In the genomic region with DNA sequence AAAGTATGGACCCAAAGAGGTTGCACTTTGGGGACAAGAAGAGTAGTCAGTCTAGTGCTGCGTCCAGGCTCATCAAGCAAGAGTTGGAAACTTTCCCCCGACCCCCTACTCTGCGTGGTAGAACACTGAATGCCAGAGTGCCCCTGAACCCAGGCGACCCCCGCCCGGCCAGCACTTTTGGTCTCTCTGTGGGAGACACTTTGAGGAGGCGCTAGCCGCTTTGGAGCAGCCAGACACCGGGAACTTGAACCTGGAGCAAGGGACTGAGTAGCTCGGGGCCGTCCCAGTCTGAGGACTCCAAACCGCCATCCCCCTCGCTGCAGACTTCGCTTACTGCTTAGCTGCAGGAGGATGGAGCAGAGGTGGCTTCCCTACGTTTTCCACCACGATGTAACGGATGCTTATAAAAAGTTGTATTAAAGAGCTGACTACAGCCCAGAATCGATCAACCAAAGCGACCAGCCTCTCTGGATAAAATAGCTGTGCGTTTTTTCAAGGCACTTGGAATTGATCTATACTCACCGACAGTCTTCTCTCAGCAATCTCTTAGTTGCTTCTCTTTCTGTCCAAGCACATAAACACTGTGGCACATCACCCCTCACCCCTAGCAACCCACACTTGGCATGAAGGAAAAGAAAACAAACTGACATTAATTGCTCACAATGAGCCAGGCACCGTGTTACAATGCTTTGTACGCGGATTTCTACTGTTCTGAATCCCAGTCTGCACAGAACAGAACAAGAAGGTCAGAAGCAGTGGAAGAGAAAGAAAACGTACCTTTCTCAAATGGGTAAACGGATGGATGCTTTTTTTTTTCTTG, we compare ENCODE assay signal across 8 mouse cellular contexts. TPM values are rescaled to one million over a fixed set of nuclear protein-coding genes. Genes with fewer than 3 reads are reported as not detected.
A peak's percentile ranks its signal among the peaks of the same experiment; 100 is the strongest.
DNase-seq lines count a peak whose midpoint lies in the region; ATAC-seq and TF ChIP-seq lines count a peak whose summit lies in the region.

No protein-coding gene starts in this region.

- ATAC-seq in lung, embryonic 15.5 days (ENCODE audit: borderline replicate concordance, extremely low read depth, low FRiP score, low TSS enrichment), result no peak
- no peak for ATAC-seq in kidney, postnatal 0 days (replicated peaks; ENCODE audit: low FRiP score, low read depth)
- no peak for ATAC-seq in stomach, embryonic 16.5 days (ENCODE audit: insufficient read depth, low FRiP score)

- no peaks in the 10 kb centered on the region; the same call in 1 of the 2 replicates for H3K27me3 ChIP-seq in lung, embryonic 15.5 days
- no peaks in the 10 kb centered on the region for H3K27me3 ChIP-seq in kidney, postnatal 0 days (ENCODE audit: insufficient read depth, low read length)
- H3K27me3 ChIP-seq in midbrain, embryonic 10.5 days (ENCODE audit: low read depth, poor library complexity, severe bottlenecking), result peaks cover 35% of the 10 kb centered on the region
- H3K27me3 ChIP-seq in stomach, embryonic 16.5 days (ENCODE audit: control insufficient read depth, insufficient read depth, low read length), result no peaks in the 10 kb centered on the region; the same call in 1 of the 2 replicates

- peak overlapping the region; percentile 93 for H3K4me2 ChIP-seq in lung, embryonic 15.5 days
- peak overlapping the region; percentile 94 for H3K4me2 ChIP-seq in kidney, postnatal 0 days (ENCODE audit: low read length)
- peak overlapping the region; percentile 87 for H3K4me2 ChIP-seq in stomach, embryonic 16.5 days (ENCODE audit: low read depth, low read length)

- no peaks in the 10 kb centered on the region for H3K9me3 ChIP-seq in lung, embryonic 15.5 days
- no peaks in the 10 kb centered on the region for H3K9me3 ChIP-seq in kidney, postnatal 0 days (replicated peaks; ENCODE audit: low read length)
- H3K9me3 ChIP-seq in midbrain, embryonic 10.5 days (replicated peaks), result no peaks in the 10 kb centered on the region
- no peaks in the 10 kb centered on the region for H3K9me3 ChIP-seq in stomach, embryonic 16.5 days (replicated peaks; ENCODE audit: control insufficient read depth, low read length)

- 0 out of 2 replicates have a peak overlapping the region, but pooled peaks have one; percentile 15 for H3K27ac ChIP-seq in lung, embryonic 15.5 days
- no peak overlapping the region for H3K27ac ChIP-seq in kidney, postnatal 0 days
- H3K27ac ChIP-seq in midbrain, embryonic 10.5 days (replicated peaks), result peak overlapping the region; percentile 95
- no peak overlapping the region for H3K27ac ChIP-seq in stomach, embryonic 16.5 days (ENCODE audit: low read length)

- H3K4me1 ChIP-seq in lung, embryonic 15.5 days, result peaks cover 19% of the 10 kb centered on the region
- peaks cover 5% of the 10 kb centered on the region; the same call in 1 of the 2 replicates for H3K4me1 ChIP-seq in kidney, postnatal 0 days (replicated peaks; ENCODE audit: insufficient read depth, low read length)
- H3K4me1 ChIP-seq in midbrain, embryonic 10.5 days, result peaks cover 36% of the 10 kb centered on the region
- peaks cover 1% of the 10 kb centered on the region; the same call in 1 of the 2 replicates for H3K4me1 ChIP-seq in stomach, embryonic 16.5 days (ENCODE audit: control insufficient read depth, insufficient read depth, low read length)

- H3K9ac ChIP-seq in lung, embryonic 15.5 days, result peak overlapping the region; percentile 3; the same call in 1 of the 2 replicates
- H3K9ac ChIP-seq in kidney, postnatal 0 days (ENCODE audit: low read depth, low read length), result no peak overlapping the region
- peak overlapping the region; percentile 80 for H3K9ac ChIP-seq in stomach, embryonic 16.5 days (ENCODE audit: low read length)

- peak overlapping the region; percentile 82 for H3K4me3 ChIP-seq in lung, embryonic 15.5 days
- H3K4me3 ChIP-seq in kidney, postnatal 0 days (replicated peaks; ENCODE audit: low read depth, low read length), result peak overlapping the region; percentile 81
- peak overlapping the region; percentile 90 for H3K4me3 ChIP-seq in midbrain, embryonic 10.5 days
- peak overlapping the region; percentile 77 for H3K4me3 ChIP-seq in stomach, embryonic 16.5 days (replicated peaks; ENCODE audit: low read length)

- H3K36me3 ChIP-seq in lung, embryonic 15.5 days, result no peaks in the 10 kb centered on the region
- no peaks in the 10 kb centered on the region for H3K36me3 ChIP-seq in kidney, postnatal 0 days (ENCODE audit: insufficient read depth, low read length)
- no peaks in the 10 kb centered on the region for H3K36me3 ChIP-seq in midbrain, embryonic 10.5 days
- no peaks in the 10 kb centered on the region for H3K36me3 ChIP-seq in stomach, embryonic 16.5 days (ENCODE audit: control insufficient read depth, insufficient read depth, low read length)

- WGBS in lung, embryonic 15.5 days, result 5% methylated on average over 26 of the region's 26 CpGs
- whole genome bisulfite sequencing in kidney, postnatal 0 days, result 8% methylated on average over 26 of the region's 26 CpGs
- WGBS in midbrain, embryonic 10.5 days, result 7% methylated on average over 26 of the region's 26 CpGs
- WGBS in stomach, embryonic 16.5 days, result 7% methylated on average over 26 of the region's 26 CpGs

- DNase-seq in lung, postnatal 14 days, result no peak
- peak; percentile 45 to 47 for DNase-seq in cerebellum, postnatal 14 days
- peak; percentile 6 for DNase-seq in heart, adult 8-10 months (ENCODE audit: low spot score)
- peak; percentile 47 for DNase-seq in kidney, postnatal 0 days (ENCODE audit: low spot score)
- peak; percentile 62 for DNase-seq in midbrain, embryonic 10.5 days (ENCODE audit: low spot score)
- DNase-seq in frontal cortex, postnatal 14 days (ENCODE audit: low spot score in 2 of 2), result no peak

- TF ChIP-seq CTCF in kidney, postnatal 0 days (IDR thresholded peaks at IDR 0.05; ENCODE audit: low read depth), result no peak

RNA-seq across cellular contexts. Expression of gene Auts2, which starts 1.2 kb away (rescaled TPM):
- 16.2 and 17.0 TPM in 2 replicates for polyA plus RNA-seq in lung, embryonic 15.5 days (2015; fragmentation: Nextera tagmentation; extraction: Ambion mirVana)
- 10 to 100 TPM; 23.5 to 31.8 (median 27.0) TPM for total RNA-seq in heart, adult 8-10 months (2022)
- polyA plus RNA-seq in kidney, postnatal 0 days (2015; fragmentation: Nextera tagmentation; extraction: Ambion mirVana), result 7.5 and 8.6 TPM in 2 replicates
- 32.3 and 45.0 TPM in 2 replicates for polyA plus RNA-seq in midbrain, embryonic 10.5 days (2016; fragmentation: Nextera tagmentation; extraction: Ambion mirVana)
- polyA plus RNA-seq in stomach, embryonic 16.5 days (2015; fragmentation: Nextera tagmentation; extraction: Ambion mirVana), result 17.4 and 20.1 TPM in 2 replicates

Comparison
In these comparisons a context has a peak if more than half of its experiments do, and no peak if none do; other contexts are left out.
1. H3K27ac ChIP-seq: peak in lung, embryonic 15.5 days (single experiment) and midbrain, embryonic 10.5 days (single experiment); none in kidney, postnatal 0 days (single experiment) and stomach, embryonic 16.5 days (single experiment).
2. DNase-seq: peak in cerebellum, postnatal 14 days (2 of 2), heart, adult 8-10 months (single experiment), kidney, postnatal 0 days (single experiment) and midbrain, embryonic 10.5 days (single experiment); none in lung, postnatal 14 days (single experiment) and frontal cortex, postnatal 14 days (0 of 2).
3. Peak in every context shown above with its lines, with median percentiles within 50 percentile points of each other: H3K4me2 ChIP-seq and H3K4me3 ChIP-seq.